ENCODE assay signal across 10 mouse cellular contexts in the genomic region with DNA sequence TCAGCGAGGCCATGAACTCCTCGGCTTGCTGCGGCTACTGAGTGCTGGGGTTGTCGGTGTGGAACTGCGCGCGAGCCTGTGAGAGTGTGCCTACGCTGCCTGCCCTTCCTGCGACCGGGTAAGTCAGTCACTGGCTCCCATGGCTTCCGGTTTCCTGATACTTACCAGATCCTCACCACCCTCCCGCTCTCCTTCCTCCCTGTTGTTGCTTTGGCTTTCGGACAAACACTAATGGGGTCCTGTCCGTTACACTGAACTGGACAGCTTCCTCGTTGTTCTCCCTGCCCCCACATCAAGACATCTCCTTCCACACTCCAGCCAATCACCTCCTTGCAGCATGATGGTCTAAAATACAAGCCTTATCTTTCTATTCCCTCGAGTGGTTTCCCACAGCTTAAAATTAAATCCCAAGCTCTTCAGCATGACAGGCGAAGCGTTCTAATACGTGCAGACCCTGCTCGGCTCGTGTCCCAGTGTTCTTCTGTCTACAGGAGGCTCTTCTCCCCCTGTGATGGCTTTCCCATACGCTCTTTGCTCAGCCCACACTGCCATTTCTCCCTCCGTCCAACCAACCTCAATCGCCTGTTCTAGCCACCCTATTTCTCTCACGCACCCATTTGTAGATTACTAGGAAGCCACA. TPM values are rescaled to one million over a fixed set of nuclear protein-coding genes. Genes with fewer than 3 reads are reported as not detected.
DNase-seq lines count a peak whose midpoint lies in the region; ATAC-seq and TF ChIP-seq lines count a peak whose summit lies in the region.
"Had no signal": no experiment of that assay in that cellular context is flagged by ENCODE, and none has a peak within 500 bp of the region (broad histone marks: within the 10 kb centered on the region; RNA-seq: fewer than 3 reads in every experiment).

No protein-coding gene starts in this region.

- 75% methylated on average over 25 of the region's 25 CpGs for WGBS in embryonic facial prominence, embryonic 14.5 days
- WGBS in liver, embryonic 12.5 days (ENCODE audit: insufficient replicate concordance) = 44% methylated on average over 25 of the region's 25 CpGs
- WGBS in hindbrain, postnatal 0 days = 82% methylated on average over 25 of the region's 25 CpGs

- no peak overlapping the region for H3K4me3 ChIP-seq in embryonic facial prominence, embryonic 14.5 days (ENCODE audit: low read depth, low read length)
- H3K4me3 ChIP-seq in liver, embryonic 12.5 days = no peak overlapping the region; the same call in 1 of the 2 replicates
- H3K4me3 ChIP-seq in hindbrain, postnatal 0 days (ENCODE audit: low read length) = no peak overlapping the region

- no peak overlapping the region for H3K9ac ChIP-seq in embryonic facial prominence, embryonic 14.5 days (ENCODE audit: low read depth, low read length)
- H3K9ac ChIP-seq in liver, embryonic 12.5 days = no peak overlapping the region
- H3K9ac ChIP-seq in hindbrain, postnatal 0 days (replicated peaks; ENCODE audit: low read length) = no peak overlapping the region
- H3K9ac ChIP-seq: hindbrain, embryonic 14.5 days had no signal

- no peaks in the 10 kb centered on the region for H3K27me3 ChIP-seq in embryonic facial prominence, embryonic 14.5 days (replicated peaks; ENCODE audit: control insufficient read depth, insufficient read depth, low read length)
- H3K27me3 ChIP-seq in liver, embryonic 12.5 days (replicated peaks) = no peaks in the 10 kb centered on the region
- H3K27me3 ChIP-seq in hindbrain, postnatal 0 days (ENCODE audit: insufficient read depth, low read length) = no peaks in the 10 kb centered on the region
- H3K27me3 ChIP-seq: Patski had no signal

- TF ChIP-seq CTCF in hindbrain, postnatal 0 days (IDR thresholded peaks at IDR 0.05; ENCODE audit: low read depth) = no peak

- H3K27ac ChIP-seq in embryonic facial prominence, embryonic 14.5 days (replicated peaks; ENCODE audit: low read depth, low read length) = no peak overlapping the region; the same call in 1 of the 2 replicates
- 0 out of 2 replicates have a peak overlapping the region, but pooled peaks have one; percentile 30 for H3K27ac ChIP-seq in liver, embryonic 12.5 days
- H3K27ac ChIP-seq in hindbrain, postnatal 0 days = no peak overlapping the region
- H3K27ac ChIP-seq: hindbrain, embryonic 14.5 days had no signal

- DNase-seq in R1 (ENCODE audit: low read depth, low spot score) = peak; percentile 39
- DNase-seq in embryonic facial prominence, embryonic 14.5 days (ENCODE audit: low spot score) = peak; percentile 49
- DNase-seq in heart, postnatal 14 days = peak; percentile 47 to 59
- DNase-seq in left cerebral cortex, adult 9 months (ENCODE audit: low spot score in 2 of 2) = no peak
- no peak for DNase-seq in layer of hippocampus, adult 9-10 months (ENCODE audit: low spot score)
- DNase-seq in cerebellum, postnatal 10 days = no peak
- no peak for DNase-seq in hindbrain, postnatal 0 days (ENCODE audit: low spot score)

- no peak overlapping the region for H3K4me2 ChIP-seq in embryonic facial prominence, embryonic 14.5 days (ENCODE audit: low read depth, low read length)
- H3K4me2 ChIP-seq in liver, embryonic 12.5 days = peak overlapping the region; percentile 35
- H3K4me2 ChIP-seq in hindbrain, postnatal 0 days (ENCODE audit: low read depth, low read length) = no peak overlapping the region
- H3K4me2 ChIP-seq: hindbrain, embryonic 14.5 days had no signal

- no peaks in the 10 kb centered on the region for H3K36me3 ChIP-seq in embryonic facial prominence, embryonic 14.5 days (ENCODE audit: control insufficient read depth, insufficient read depth, low read length)
- H3K36me3 ChIP-seq in liver, embryonic 12.5 days = no peaks in the 10 kb centered on the region
- H3K36me3 ChIP-seq in hindbrain, postnatal 0 days (ENCODE audit: insufficient read depth, low read length) = no peaks in the 10 kb centered on the region

- intact Hi-C loops in heart, postnatal 14 days (cut with DNase I) = loop anchor here (5.0 kb wide), 1 partner anchor 37 kb away; no protein-coding TSS in a partner anchor

- no peaks in the 10 kb centered on the region for H3K9me3 ChIP-seq in embryonic facial prominence, embryonic 14.5 days (ENCODE audit: control insufficient read depth, low read length)
- H3K9me3 ChIP-seq in liver, embryonic 12.5 days (replicated peaks) = no peaks in the 10 kb centered on the region
- H3K9me3 ChIP-seq in hindbrain, postnatal 0 days (ENCODE audit: low read length) = no peaks in the 10 kb centered on the region

- 0 out of 2 replicates have a peak, but pooled peaks have one; percentile 30 for ATAC-seq in embryonic facial prominence, embryonic 14.5 days (ENCODE audit: low read depth)
- ATAC-seq in liver, embryonic 12.5 days = peak; percentile 52; the same call in 1 of the 2 replicates
- no peak for ATAC-seq in hindbrain, postnatal 0 days
- ATAC-seq: Patski had no signal

- H3K4me1 ChIP-seq in embryonic facial prominence, embryonic 14.5 days (ENCODE audit: control insufficient read depth, insufficient read depth, low read length) = no peaks in the 10 kb centered on the region
- peaks cover 3% of the 10 kb centered on the region; the same call in 1 of the 2 replicates for H3K4me1 ChIP-seq in liver, embryonic 12.5 days
- H3K4me1 ChIP-seq in hindbrain, postnatal 0 days (ENCODE audit: insufficient read depth, low read length) = no peaks in the 10 kb centered on the region

RNA-seq across cellular contexts. Expression of gene Strap, which starts 30.5 kb away (rescaled TPM):
- polyA plus RNA-seq in embryonic facial prominence, embryonic 14.5 days (2014; fragmentation: Nextera tagmentation; extraction: Ambion mirVana) = 161 and 176 TPM in 2 replicates
- total RNA-seq in heart, postnatal 14 days (2021) = 10 to 100 TPM; 78.8 to 88.3 TPM
- 130 and 131 TPM in 2 replicates for polyA plus RNA-seq in liver, embryonic 12.5 days (2016; fragmentation: Nextera tagmentation; extraction: Ambion mirVana)
- total RNA-seq in hindbrain, postnatal 0 days (2014; rRNA removed) = 79.0 and 86.6 TPM in 2 replicates
- polyA plus RNA-seq in hindbrain, postnatal 0 days (2015; fragmentation: Nextera tagmentation; extraction: Ambion mirVana) = 168 TPM in 2 replicates

RNA-seq across cellular contexts. Expression of gene Eps8, which starts 49.7 kb away (rescaled TPM):
- 28.7 and 35.9 TPM in 2 replicates for polyA plus RNA-seq in embryonic facial prominence, embryonic 14.5 days (2014; fragmentation: Nextera tagmentation; extraction: Ambion mirVana)
- total RNA-seq in heart, postnatal 14 days (2021) = 10 to 100 TPM; 19.7 to 20.6 TPM
- 1.5 and 1.7 TPM in 2 replicates for polyA plus RNA-seq in liver, embryonic 12.5 days (2016; fragmentation: Nextera tagmentation; extraction: Ambion mirVana)
- 31.8 and 32.2 TPM in 2 replicates for total RNA-seq in hindbrain, postnatal 0 days (2014; rRNA removed)
- polyA plus RNA-seq in hindbrain, postnatal 0 days (2015; fragmentation: Nextera tagmentation; extraction: Ambion mirVana) = 40.0 and 43.3 TPM in 2 replicates

RNA-seq across cellular contexts. Expression of gene Dera, which starts 49.9 kb away (rescaled TPM):
- 35.4 and 40.8 TPM in 2 replicates for polyA plus RNA-seq in embryonic facial prominence, embryonic 14.5 days (2014; fragmentation: Nextera tagmentation; extraction: Ambion mirVana)
- total RNA-seq in heart, postnatal 14 days (2021) = 10 to 100 TPM; 10.2 to 10.9 TPM
- polyA plus RNA-seq in liver, embryonic 12.5 days (2016; fragmentation: Nextera tagmentation; extraction: Ambion mirVana) = 60.1 and 63.6 TPM in 2 replicates
- 9.1 and 12.1 TPM in 2 replicates for total RNA-seq in hindbrain, postnatal 0 days (2014; rRNA removed)
- polyA plus RNA-seq in hindbrain, postnatal 0 days (2015; fragmentation: Nextera tagmentation; extraction: Ambion mirVana) = 17.9 and 19.4 TPM in 2 replicates

Comparison
In these comparisons a context has a peak if more than half of its experiments do, and no peak if none do; other contexts are left out.
1. DNase-seq: peak in R1 (single experiment), embryonic facial prominence, embryonic 14.5 days (single experiment) and heart, postnatal 14 days (2 of 2); none in left cerebral cortex, adult 9 months (0 of 2), layer of hippocampus, adult 9-10 months (single experiment), cerebellum, postnatal 10 days (0 of 2) and hindbrain, postnatal 0 days (single experiment).
2. RNA of gene Eps8, which starts 49.7 kb away (polyA plus RNA-seq): 40.0 to 43.3 TPM in hindbrain, postnatal 0 days and 28.7 to 35.9 TPM in embryonic facial prominence, embryonic 14.5 days; 1.5 to 1.7 TPM in liver, embryonic 12.5 days; every median in the first group is over 10 times any median in the second.